Mouse (Mus musculus) regulatory T cell (primary cell): ENCODE measurements around the gene Stoml1.

Experiments used
- in situ Hi-C: fragments of 300-600 bp; cut with MboI, MseI; formaldehyde crosslinking; loops from one replicate; pipeline ENCODE4 v1.15.1; 2025; ENCODE audit warnings: high pct_unique_total_duplicates

The Stoml1 gene

DNA sequence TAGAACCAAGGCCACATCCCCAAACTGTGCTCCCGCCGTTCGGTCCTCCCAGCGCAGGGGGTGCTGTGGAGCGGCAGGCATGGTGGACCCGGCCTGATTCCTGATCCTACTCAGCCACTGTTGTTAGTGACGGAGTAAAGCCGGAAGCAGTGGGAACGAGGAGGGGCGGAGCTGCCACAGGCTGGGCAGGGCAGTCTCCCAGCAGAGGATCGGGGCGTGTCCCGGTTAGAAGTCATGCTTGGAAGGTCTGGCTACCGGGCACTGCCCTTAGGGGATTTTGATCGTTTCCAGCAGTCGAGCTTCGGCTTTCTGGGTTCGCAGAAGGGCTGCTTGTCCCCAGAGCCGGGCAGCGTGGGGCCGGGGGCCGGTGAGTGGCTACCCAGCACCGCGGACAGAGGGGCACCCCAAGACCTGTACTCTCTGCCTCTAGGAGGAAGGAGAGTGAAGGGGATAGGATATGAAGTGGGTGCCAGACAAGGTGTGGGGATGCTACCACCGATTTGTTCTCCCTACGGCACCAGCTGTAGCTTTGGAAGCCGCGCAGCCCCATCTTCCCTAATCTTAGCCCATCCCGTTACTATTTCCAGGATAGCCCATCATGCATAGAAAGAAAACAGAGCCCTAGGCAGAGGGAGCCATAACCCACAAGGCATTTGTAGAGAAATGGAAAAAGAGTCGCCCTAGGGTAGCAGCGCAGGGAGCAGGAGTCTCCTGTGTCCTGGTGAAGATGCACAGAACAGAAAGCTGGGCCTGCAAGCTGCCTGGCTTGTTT is at the start of gene Stoml1:
Gene Stoml1, plus strand, starts transcription at position 132 of the 772 bp plus-strand sequence.
- in situ Hi-C loops: no loop called here

DNA sequence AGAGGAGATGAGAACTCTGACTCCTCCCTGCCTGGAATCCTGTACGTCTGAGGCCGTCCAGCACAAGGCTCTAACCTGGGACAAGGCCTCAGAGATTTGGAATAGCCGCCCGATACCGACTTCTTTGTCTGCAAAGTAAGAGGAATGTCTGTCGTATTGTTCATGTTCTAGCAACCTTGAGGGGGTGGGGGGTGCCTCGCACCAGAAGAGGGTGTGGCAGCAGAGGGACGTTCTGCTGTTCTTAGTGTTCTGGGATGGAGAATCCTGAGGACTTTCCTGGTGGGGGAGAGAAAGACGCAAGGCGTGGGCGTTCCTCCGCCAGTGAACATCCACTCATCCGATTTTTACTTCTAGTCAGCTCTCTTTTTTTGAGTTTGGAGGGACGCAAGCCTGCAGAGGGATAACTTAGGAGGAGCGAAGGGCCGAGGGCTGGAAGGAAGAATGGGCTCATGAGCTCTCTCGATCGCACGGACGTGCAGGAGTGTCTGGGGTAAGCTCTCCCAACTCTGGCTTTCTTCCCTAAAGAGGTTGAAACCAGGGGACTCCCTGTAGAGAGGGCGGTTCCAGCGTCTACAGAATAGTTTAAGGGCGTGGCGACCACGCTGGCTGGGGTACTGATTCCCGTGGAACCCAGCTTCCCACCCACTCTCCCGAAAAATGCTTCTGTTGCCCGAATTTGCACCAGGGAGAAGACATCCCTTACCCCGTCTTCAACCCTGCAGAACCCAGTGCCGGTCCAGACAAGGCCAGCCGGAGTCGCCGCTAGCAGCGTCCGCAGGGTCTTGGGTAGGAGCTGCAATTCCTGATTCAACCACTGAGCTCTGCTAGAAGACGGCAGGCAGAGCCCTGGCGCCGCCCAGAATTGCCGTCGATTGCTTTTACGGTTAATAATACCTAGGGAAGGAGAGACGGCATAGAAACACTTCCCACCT is 49.2 kb upstream of the Stoml1 start, which contains the start of the genes Islr and Islr2:
Gene Islr, minus strand, starts transcription at position 791 of the 932 bp plus-strand sequence.
Gene Islr2, minus strand, starts transcription at position 804 of the 932 bp plus-strand sequence.
- in situ Hi-C loops: loop anchor here (5.0 kb wide), 1 partner anchor 166 kb away; no protein-coding TSS in a partner anchor

DNA sequence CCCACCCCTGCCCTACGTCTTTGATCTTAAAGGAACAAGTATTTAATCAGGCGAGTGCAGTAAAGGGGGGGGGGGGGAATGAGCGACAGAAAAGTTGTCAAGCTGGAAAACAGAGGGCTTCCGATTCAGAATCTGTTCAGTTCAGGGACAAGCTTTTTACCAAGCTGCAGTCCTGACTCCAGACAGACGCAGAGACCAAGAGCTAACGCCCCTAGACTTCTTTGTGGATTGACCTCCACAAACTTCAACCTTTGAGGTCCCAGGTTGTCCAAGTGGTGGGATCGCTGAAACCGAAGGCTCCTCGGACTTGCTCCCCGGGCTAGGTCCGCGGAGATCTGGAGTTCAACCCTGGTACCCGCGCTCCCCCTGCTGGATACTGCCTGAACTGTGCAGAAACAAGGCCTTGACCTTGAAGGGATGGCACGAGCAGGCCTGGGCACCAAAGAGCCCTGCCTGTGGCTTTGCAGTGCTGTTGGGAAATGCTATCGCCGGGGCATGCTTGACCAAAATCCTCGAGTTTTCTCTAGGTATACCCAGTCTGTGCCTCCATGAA is 48.4 kb upstream of the Stoml1 start:
- in situ Hi-C loops: loop anchor here (5.0 kb wide), 1 partner anchor 167 kb away; no protein-coding TSS in a partner anchor

DNA sequence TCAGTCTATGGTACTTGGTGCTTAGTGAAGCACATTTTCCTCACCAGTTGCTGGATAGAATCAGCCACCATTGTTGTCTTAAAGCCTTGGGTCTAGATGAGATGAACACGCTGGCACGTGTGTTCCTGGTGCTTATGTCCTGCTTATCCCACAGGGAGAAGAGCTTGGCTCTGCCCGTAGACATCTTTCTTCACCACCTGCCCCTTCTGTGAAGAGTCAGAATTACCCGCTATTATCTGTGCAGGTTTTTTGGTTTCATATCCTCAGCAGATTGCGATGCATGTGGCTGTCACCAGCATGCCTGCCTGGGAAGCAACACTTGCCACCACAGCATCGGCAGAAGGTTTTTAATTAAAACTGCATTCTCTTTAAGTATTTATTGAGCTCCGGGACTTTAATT is 47.0 kb upstream of the Stoml1 start:
- in situ Hi-C loops: no loop called here

DNA sequence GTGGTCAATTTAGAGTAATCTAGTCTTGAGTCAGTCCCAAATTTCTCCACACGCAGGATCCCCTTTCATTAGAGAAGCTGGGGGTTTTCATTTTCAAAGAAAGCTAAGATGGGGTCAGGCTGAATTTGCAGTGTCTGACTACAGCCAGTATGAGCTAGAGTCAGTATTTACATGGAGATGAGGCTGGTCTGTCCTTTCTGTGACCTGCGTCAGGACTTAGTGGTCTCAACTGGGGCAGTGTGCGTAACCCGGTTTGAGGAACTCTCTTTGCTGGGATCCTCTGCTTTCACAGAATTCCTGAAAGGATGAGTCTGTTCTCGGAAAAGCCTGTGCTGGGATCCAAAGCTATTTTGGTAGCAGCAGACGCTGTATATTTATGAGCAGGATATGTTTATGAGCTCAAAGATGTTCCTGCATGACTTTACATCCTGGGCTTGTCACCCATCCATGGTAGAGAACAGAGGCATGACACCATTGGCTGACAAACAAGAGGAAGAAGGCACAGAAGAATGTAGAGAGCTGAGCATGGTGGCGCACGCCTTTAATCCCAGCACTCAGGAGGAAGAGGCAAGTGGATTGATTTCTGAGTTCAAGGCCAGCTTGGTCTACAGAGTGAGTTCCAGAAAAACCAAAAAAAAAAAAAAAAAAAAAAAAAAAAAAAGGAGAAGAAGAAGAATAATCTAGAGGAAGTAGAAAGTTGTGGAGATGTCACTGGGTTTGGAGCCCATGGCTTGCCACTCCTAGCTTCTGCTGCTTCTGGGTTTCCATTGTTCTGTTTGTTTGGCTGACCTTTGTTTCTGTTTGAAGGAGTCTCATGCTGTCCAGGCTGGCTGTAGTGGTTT is 43.3 kb upstream of the Stoml1 start:
- in situ Hi-C loops: no loop called here

DNA sequence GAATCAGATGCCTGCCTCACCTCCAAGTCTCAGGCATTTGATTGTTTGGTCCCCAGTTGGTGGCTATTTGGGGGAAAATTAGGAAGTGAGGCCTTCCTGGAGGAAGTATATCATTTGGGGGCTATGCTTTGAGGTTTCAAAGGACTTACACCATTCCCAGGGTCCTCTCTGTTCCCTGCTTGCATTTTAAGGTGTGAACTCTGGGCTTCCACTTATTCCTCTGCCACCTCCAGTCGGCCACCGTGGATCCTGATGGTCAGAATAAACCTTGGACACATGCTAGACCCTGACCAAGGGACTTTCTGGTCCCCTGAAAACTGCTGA is 42.7 kb upstream of the Stoml1 start:
- in situ Hi-C loops: no loop called here

DNA sequence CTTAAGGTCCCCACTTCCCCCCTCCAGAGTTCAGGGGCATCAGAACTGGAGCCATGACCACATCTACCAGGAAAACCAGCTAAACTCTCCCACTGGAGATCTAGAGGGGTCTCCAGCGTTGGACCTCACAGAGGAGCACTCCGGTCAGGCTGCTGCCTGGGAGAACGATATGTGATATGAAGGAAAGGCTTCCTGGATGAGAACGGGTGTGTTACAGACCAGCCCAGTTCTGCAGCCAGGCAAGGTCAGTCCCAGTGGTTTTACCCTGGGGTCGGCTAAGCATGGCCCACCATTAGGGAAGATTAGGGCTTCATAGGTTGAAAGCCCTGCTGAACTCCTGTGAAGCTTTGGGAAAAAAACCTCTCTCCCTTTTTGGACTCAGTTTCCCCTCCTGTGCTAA is 39.6 kb upstream of the Stoml1 start:
- in situ Hi-C loops: no loop called here

DNA sequence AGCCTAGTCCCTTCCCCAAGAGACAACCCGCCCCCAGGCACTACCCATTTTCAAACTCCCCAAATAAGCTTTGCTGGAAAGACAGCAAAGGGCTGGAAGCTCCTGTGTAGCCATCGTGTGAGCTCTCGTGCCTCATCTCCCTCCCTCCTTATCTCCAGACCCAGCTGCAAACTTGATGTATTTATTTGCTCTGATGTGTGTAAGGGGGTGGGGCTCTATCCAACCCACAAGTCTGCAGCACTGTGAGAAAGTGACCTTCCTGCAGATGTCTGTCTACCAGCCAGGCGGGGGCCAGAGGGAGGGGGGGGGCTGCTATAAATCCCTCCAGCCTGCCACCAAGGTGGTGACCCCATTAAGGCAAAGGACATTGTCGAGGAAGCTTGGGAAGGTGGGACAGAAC is 39.1 kb upstream of the Stoml1 start:
- in situ Hi-C loops: no loop called here

DNA sequence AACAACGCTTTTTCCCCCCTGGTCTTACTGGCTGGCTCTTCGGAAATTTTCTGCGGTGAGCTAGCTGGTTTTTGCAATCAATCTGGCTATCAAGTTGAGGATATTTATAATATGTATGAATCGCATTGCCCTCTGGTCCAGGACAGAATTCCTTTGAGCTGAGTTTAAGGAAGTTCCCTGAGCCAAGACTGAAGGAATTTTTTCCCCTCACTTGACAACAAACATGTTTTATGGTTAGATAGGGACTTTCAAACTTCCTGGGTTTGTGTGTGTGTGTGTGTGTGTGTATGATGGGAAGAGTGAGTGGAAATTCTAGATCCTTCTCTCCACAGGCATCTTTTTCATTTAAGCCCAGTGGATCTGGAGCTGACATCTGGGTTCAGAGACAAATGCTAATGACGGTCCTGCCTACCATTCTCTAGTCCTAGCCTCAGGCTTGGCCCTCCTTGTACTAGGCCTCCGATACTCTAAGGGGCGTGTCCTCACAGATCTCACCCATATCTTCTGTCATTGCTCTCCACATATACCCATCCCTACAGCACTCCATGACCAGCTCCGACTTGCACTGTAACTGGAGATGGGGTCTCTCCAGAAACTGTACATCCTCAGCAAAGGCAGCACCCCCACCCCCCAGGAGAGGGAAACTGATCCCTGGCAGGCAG is 38.3 kb upstream of the Stoml1 start:
- in situ Hi-C loops: no loop called here

DNA sequence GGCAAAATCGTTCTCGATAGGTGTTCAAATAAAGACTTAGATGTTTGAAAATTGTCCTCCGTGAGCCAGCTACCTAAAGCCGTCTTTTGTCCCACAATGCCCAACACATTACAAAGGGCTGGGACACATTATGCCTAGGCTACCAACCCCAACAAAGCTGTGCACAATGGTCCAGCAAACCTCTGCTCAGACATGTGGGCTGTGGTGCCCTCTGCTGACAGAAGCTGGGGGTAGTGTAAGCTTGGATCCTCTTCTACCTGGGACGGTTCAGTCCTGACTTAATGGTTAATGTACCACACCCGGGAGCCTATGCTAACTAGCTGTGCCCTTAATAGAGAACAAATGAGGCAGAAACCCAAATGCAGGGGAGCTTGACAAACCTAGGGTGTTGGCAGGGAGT is 36.6 kb upstream of the Stoml1 start:
- in situ Hi-C loops: no loop called here

DNA sequence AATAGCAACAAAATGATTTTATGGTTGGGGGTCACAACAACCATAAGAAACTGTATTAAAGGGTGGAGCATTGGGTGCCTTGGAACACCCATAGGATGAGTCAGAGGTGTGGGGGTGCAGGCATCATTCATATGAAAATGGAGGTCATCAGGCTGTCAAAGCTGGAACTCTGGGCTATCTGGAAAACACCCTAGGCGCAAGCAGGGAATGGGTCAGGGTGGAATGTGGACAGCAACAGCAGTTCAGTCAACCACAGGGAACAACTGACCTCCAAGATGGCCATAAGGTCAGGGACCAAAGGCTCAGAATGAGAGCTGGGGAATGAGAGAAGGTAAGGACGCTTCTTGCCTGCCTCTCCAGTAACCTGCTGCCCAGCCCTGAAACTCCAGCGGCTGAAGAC is 34.4 kb upstream of the Stoml1 start:
- in situ Hi-C loops: no loop called here

DNA sequence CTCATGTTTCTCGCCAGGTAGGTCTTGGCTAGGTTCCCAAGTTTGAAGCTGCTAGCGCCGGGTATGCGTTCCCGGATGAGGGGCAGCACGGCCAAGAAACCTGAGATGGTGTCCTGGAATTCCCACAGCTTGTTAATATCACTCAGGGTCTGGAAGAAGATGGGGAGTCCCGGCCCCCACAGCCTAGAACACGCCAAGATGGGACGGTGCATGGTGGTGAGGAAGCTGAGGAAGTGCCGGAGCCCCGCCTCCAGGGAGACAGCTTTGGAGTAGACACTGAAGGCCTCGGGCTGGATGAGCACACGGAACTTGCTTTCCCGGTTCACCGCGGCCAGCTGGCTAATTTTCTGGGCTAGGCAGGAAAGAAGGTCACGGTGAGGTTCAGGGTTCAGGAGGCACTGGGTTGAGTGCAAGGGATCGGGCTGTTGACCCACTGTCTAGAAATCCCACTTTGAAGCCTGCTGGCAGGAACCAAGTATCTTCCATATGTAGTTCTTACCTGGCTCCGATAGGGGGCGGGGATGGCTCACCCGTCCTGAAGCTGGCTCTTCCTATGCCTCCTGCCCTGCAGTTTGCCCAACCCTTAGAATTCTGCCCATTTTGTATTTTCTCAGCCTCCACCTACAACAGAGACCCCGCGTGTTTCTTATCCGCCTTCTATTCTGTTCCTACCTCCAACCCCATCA is 32.6 kb upstream of the Stoml1 start:
- in situ Hi-C loops: no loop called here

DNA sequence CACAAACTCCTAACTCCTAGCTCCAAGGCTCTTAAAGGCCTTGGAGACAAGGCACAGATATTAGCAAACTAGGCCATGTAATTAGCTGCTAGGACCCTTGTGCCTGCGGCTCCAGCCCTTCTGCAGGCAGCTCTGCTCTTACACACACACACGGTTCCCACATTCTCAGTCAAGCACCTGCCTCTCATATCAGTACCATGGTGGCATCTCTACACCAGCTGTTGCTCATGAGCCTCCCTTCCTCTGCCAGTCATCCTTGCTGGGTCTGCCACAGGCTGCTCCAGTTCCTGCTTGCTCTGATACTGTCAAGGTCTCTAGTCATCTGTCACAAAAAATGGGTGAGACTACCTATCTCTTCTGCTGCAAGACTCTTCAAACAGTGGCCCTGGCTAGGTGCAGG is 28.6 kb upstream of the Stoml1 start:
- in situ Hi-C loops: no loop called here

DNA sequence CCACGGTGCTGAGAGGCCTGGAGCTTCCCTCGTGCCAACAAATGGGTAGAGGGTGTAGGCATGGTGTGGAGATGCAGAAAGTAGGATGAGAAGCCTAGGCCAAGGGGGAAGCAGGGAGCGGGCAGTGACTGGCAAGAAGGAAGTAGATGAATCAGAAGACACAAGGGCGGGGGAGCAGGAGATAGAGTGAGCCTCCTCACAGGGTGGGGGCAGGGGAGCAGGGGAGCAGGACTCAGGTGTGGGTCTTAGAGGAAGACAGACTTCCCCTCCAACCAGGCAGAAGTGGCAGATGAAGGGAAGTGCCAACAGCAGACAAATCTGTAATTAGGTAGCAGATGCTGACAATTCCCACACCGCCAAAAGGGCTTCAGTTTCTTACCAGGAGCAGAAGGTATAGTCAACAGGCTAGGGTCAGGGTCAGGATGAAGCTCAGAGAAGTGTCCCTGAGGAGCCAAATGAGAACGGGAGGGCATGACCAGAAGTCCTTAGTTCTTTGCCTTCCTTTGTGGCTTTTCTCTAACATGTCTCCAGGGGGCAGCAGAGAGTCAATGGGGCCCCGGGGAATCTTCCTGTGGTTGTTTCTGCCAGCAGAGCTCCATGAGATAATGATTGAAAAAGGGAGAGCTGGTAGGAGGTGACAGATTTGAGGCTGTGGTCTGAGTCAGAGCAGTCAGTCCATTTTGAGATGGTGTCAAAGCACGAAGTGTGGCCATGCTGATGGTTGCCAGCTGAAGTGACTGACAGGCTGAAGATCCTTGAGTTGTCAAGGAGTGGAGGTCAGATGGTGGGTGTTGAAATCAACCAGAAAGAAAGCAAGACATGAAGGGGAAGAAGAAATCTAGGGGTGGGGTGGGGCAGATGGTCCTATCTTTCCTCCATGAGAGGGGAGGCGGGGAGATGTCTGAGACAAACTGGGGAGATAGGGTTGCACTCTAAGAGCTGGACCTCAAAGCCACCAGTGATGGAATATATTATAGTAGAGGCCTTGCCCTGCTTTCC is 26.8 kb upstream of the Stoml1 start:
- in situ Hi-C loops: loop anchor here (5.0 kb wide), 1 partner anchor 146 kb away; the partner anchor contains the start of gene Tbc1d21

DNA sequence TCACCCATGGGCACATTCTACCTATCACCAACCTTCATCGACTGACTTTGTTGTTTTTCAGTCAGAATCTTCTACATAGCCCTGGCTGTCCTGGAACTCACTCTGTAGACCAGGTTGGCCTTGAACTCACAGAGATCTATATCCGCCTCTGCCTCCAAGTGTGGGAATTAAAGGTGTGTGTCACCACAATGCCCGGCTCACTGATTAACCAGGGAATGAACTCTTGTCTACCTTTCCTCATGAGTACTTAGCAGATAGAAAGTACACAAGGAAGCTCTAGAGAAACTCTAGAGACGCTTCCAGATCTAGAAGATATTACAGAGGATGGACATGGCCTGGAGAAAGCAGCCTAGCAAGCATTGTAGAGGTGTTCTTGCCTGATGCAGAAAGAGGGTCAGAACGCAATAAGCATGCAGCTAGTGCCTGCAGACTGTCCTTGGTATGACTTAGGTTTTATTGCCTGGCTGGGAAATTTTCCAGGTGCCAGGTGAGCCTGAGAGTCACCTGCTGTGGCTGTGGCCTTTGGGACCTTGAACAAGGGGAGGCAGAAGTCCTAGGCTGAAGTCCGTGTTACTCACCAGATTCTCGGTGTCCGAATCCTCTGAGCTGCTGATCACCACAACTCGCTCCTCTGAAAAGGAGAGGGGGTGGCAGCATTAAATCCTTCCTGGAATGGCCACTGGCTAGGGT is 24.0 kb upstream of the Stoml1 start:
- in situ Hi-C loops: loop anchor here (5.0 kb wide), 1 partner anchor 143 kb away; the partner anchor contains the start of gene Tbc1d21

DNA sequence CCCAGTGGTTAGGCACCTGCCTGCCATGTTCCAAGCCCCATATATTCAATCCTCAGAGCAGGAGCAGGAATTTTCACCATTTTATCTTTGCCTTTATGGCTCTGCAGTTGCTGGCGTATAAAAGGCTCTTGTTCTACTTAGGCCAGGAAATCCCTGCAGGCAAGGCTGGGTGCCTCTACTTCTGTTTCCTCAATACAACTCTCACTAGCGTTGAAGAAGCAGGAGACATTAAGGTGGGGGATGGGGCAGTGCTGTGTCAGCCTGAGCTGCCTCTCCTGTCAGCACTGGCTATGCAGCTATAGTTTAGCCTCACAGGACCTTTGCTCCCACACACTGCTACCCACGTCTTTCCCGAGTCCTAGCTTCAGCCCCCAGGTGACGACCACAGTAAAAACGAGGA is 21.2 kb upstream of the Stoml1 start:
- in situ Hi-C loops: no loop called here

DNA sequence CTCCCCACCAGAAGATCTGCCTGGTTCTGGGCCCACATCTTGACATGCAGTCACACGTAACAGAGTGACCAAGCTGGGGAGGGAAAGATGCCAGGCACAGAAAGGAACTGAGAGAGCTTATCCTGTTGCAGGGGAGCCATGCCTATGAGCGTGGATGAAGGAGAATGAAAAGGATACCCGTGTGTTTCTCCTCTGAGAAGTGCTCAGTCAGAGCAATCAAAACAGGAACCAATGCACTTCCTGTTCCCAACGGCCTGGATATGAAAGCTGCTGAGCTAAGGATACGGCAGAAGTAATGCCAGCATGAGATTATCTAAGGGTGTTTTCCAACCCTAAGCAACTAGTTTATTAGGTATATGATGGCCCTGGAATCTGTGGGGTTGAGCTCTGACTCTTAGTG is 20.6 kb upstream of the Stoml1 start:
- in situ Hi-C loops: no loop called here

DNA sequence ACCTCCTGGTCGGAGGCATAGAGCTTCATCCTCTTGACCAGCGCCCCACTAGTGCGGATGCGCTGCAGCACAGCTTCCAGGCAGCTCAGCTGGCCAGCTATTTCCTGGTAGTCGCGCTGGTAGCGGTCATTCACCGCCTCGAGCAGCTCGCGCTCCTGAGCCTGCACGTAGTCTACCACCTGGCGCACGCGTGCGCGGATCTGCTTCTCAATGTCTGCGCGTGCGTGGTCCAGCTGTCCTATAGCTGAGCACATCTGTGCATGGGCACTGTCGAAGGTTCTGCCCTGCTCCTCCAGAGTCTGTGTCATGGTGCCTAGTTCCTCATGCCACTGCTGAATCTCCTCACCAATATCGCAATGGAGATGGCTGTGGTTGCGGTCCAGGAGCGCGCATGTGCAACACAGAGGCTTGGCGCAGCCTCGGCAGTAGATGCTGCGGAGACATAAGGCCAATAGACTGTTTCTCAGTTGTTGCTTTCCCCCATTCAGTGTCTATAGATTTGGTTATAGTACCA is 18.4 kb upstream of the Stoml1 start:
- in situ Hi-C loops: no loop called here
